Mouse (Mus musculus): Measurements from ENCODE around the gene Zzef1.

GRCm38 (mm10) chr11:72829869-72830268, 33.8 kb downstream of the Zzef1 start:
- TF ChIP-seq GATA1 (IDR thresholded peaks at IDR 0.05; ENCODE audit: borderline replicate concordance, low read length) (no peak), FLI1 (IDR thresholded peaks at IDR 0.05; ENCODE audit: low read length) (no peak)
